Mouse (Mus musculus) skeletal muscle tissue, postnatal 0 days (tissue): Measurements from ENCODE around the gene Abcc4. TPM values are rescaled to one million over a fixed set of nuclear protein-coding genes. Genes with fewer than 3 reads are reported as not detected.

Experiments
- microRNA-seq, 2 experiments: library from miRNA; unstranded; fragments of <30 nt; microRNA quantifications; one replicate each; pipeline ENCODE4; 2016
- polyA plus RNA-seq: library from polyadenylated mRNA; unstranded; fragments of >200 nt; fragmentation: Nextera tagmentation; extraction: Ambion mirVana; gene quantifications from 2 replicates; pipeline ENCODE4 v1.2.1, GENCODE M21; 2015

Abcc4 gene
- 0.58 and 0.61 TPM in 2 replicates for polyA plus RNA-seq

GRCm38 (mm10) chr14:118705808-118706731, at the start of gene Abcc4:
TSS of gene Abcc4 (minus strand) at chr14:118706219.

Small RNA genes lying within 50 kb of the gene (microRNA-seq; reads per million reads assigned to microRNA genes)
- gene Mir6391, result 0 reads per million in 2 experiments

Other genes starting within 250 kb of the Abcc4 start
- gene Cldn10, start 81.7 kb upstream of the Abcc4 start, polyA plus RNA-seq, result 0.36 and 0.40 TPM in 2 replicates
- gene Dzip1, start 219.2 kb upstream of the Abcc4 start, polyA plus RNA-seq, result 2.4 and 2.7 TPM in 2 replicates
- 17.7 and 21.2 TPM in 2 replicates for gene Dnajc3, start 231.8 kb upstream of the Abcc4 start, polyA plus RNA-seq